Mouse (Mus musculus) spleen, adult 10 weeks (tissue): ENCODE results near the gene Gpr55. TPM values are rescaled to one million over a fixed set of nuclear protein-coding genes. Genes with fewer than 3 reads are reported as not detected.

Source experiments
- polyA plus RNA-seq: library from polyadenylated mRNA; stranded (reverse); fragments of 350-450 nt; fragmentation: Illumina TruSeq; extraction: RNeasy Lipid Tissue Mini Kit (QIAGEN cat#74804); gene quantifications from one replicate; pipeline ENCODE4 v1.2.3, GENCODE M21; 2015; ENCODE audit warnings: low replicate concordance; ENCODE audit not compliant: insufficient read depth

The Gpr55 gene
- polyA plus RNA-seq: 7.1 TPM

GRCm38 (mm10) chr1:85960873-85961272 is at the start of gene Gpr55:
Gene Gpr55 (minus strand): TSS chr1:85961007.

GRCm38 (mm10) chr1:85928057-85928687 is 32.6 kb downstream of the Gpr55 start, which contains the start of gene 4933407L21Rik:
Gene 4933407L21Rik (plus strand): TSS chr1:85928483.

GRCm38 (mm10) chr1:85894231-85894747 is 66.5 kb downstream of the Gpr55 start, which contains the start of gene Itm2c:
Gene Itm2c (plus strand): TSS chr1:85894281.

Other genes starting within 250 kb of the Gpr55 start
- gene A630001G21Rik, start 182.4 kb downstream of the Gpr55 start, polyA plus RNA-seq: 187 TPM
- 113 TPM for gene Cab39, start 167.6 kb downstream of the Gpr55 start, polyA plus RNA-seq
- gene Itm2c, start 66.7 kb downstream of the Gpr55 start, polyA plus RNA-seq: 53.9 TPM
- 0.17 TPM for gene 4933407L21Rik, start 32.5 kb downstream of the Gpr55 start, polyA plus RNA-seq
- gene Spata3, start 55.8 kb upstream of the Gpr55 start, polyA plus RNA-seq: not detected
- not detected for gene 2810459M11Rik, start 84.9 kb upstream of the Gpr55 start, polyA plus RNA-seq
- 79.4 TPM for gene Psmd1, start 103.4 kb upstream of the Gpr55 start, polyA plus RNA-seq
- gene Htr2b, start 151.0 kb upstream of the Gpr55 start, polyA plus RNA-seq: not detected
- not detected for gene Gm21972, start 172.6 kb upstream of the Gpr55 start, polyA plus RNA-seq
- 4.7 TPM for gene Armc9, start 193.8 kb upstream of the Gpr55 start, polyA plus RNA-seq